Mouse (Mus musculus): ENCODE measurements around the gene Lnp1. TPM values are rescaled to one million over a fixed set of nuclear protein-coding genes. Genes with fewer than 3 reads are reported as not detected.

Lnp1 gene
- polyA plus RNA-seq, 1 experiment = not detected

GRCm38 (mm10) chr16:56886616-56887116 lies 41.2 kb downstream of the Lnp1 start:
- no peak overlapping the region for H3K27ac ChIP-seq (ENCODE audit: insufficient read depth, low read depth, low read length)
- TF ChIP-seq CTCF (IDR thresholded peaks at IDR 0.05; ENCODE audit: insufficient read depth, low read depth, low read length) (no peak), POLR2A (IDR thresholded peaks at IDR 0.05; ENCODE audit: insufficient read depth, low read depth, low read length) (no peak)
- peak overlapping the region; percentile 47 for H3K4me3 ChIP-seq (ENCODE audit: insufficient read depth, low read depth, low read length)
- WGBS = 20% methylated on average over 9 of the region's 9 CpGs
- peaks cover 7% of the 10 kb centered on the region for H3K4me1 ChIP-seq (ENCODE audit: control insufficient read depth, insufficient read depth, low read length)

DNA sequence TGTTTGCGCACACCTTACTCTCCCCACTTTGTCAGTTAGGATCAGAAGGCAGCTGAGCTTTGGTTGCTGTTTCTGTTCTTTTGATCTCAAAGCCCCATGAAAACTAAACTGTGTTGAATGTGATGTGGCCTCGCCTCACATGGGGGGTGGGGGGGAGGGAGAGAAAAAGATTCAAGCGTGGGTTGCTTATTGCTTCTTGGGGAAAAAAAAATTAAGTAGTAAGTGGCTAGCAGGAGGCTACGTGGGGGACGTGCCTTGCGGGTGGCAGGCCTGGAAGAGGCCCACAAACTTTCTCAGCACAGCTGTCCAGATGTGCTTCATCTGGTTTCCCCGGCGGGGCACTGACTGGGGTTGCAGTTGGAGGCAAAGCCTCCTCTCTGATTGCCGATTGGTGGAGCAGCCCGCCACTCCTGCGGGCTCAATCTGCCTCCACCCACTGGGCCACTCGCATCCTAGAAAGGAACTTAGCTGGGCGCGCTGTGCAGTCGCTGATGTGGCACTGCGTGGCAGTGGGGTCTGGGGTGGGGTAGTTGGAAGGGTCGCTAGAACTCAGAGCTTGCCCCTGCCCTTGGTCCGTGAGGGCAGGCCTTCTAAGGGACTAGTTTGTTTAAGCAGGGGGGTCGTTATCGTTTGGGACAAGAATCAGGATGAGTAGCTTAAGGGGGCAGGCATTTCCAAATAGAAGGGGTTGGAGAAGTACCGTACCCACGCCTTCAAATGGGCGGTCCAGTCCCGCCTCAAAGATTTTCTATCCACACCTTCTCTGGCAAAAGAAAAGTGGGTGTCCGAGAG lies 41.8 kb downstream of the Lnp1 start, which contains the start of gene Tmem45a:
Gene Tmem45a, minus strand, starts transcription at position 343 of the 792 bp plus-strand sequence.
- Histone ChIP-seq H3K4me1 (ENCODE audit: control insufficient read depth, insufficient read depth, low read length) (peaks cover 7% of the 10 kb centered on the region), H3K27ac (ENCODE audit: insufficient read depth, low read depth, low read length) (no peak within 1 kb of the TSS), H3K4me3 (ENCODE audit: insufficient read depth, low read depth, low read length) (peak within 1 kb of the TSS; percentile 47)
- 5% methylated on average over 25 of the region's 25 CpGs for WGBS
- TF ChIP-seq POLR2A (IDR thresholded peaks at IDR 0.05; ENCODE audit: insufficient read depth, low read depth, low read length) (no peak), CTCF (IDR thresholded peaks at IDR 0.05; ENCODE audit: insufficient read depth, low read depth, low read length) (no peak)

DNA sequence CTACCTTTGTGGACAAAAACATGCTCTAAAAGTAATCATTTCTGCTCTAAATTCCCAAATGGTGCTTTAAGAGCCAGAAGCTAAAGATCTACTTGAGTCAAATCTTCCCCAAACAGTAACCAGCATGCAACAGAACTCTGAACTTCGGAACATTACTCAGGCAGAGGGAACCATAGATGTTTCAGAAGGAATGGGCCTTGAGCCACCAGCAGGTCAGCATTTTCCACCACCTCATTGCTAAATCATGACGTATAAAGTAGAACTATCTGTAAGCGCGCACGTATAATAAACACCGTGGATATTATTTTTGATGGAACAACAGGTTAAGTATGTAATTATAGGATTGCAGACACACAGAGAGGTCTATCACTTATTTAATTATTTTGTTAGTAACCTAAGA lies 43.0 kb downstream of the Lnp1 start:
- Histone ChIP-seq H3K4me1 (ENCODE audit: control insufficient read depth, insufficient read depth, low read length) (peaks cover 7% of the 10 kb centered on the region), H3K4me3 (ENCODE audit: insufficient read depth, low read depth, low read length) (no peak overlapping the region), H3K27ac (ENCODE audit: insufficient read depth, low read depth, low read length) (no peak overlapping the region)
- no peak for TF ChIP-seq POLR2A (IDR thresholded peaks at IDR 0.05; ENCODE audit: insufficient read depth, low read depth, low read length)
- 92% methylated on average over 6 of the region's 6 CpGs for WGBS

DNA sequence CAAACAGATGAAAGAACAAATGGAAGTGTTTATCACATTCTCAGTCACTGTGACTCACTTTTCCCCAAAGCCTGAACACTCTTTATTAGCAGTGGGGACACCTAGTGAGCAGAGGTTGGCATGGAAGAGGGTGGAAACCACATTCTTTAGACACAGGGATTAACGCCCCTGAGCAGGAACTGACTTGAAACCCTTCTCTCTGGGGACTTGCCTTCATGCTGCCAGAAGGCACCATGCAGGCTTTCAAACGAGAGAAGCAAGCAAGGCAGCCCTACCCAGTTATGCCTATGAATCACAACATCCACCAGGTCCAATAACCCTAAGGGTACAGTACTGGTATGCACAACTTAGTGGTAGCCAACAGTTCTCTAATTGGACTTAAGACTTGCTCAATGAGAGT lies 54.5 kb downstream of the Lnp1 start:
- WGBS = 36% methylated on average over 2 of the region's 2 CpGs
- Histone ChIP-seq H3K4me1 (ENCODE audit: control insufficient read depth, insufficient read depth, low read length) (no peaks in the 10 kb centered on the region), H3K27ac (ENCODE audit: insufficient read depth, low read depth, low read length) (no peak overlapping the region), H3K4me3 (ENCODE audit: insufficient read depth, low read depth, low read length) (no peak overlapping the region)
- no peak for TF ChIP-seq POLR2A (IDR thresholded peaks at IDR 0.05; ENCODE audit: insufficient read depth, low read depth, low read length)
- no peak for TF ChIP-seq CTCF (IDR thresholded peaks at IDR 0.05; ENCODE audit: insufficient read depth, low read depth, low read length)

- Histone ChIP-seq H3K27ac (ENCODE audit: insufficient read depth, low read depth, low read length) (no peak overlapping the region), H3K4me3 (ENCODE audit: insufficient read depth, low read depth, low read length) (no peak overlapping the region), H3K4me1 (ENCODE audit: control insufficient read depth, insufficient read depth, low read length) (no peaks in the 10 kb centered on the region)
- TF ChIP-seq CTCF (IDR thresholded peaks at IDR 0.05; ENCODE audit: insufficient read depth, low read depth, low read length) (no peak), POLR2A (IDR thresholded peaks at IDR 0.05; ENCODE audit: insufficient read depth, low read depth, low read length) (no peak)
- 81% methylated on average over 3 of the region's 3 CpGs for WGBS
Observed at GRCm38 (mm10) chr16:56870458-56870857, 57.4 kb downstream of the Lnp1 start.

DNA sequence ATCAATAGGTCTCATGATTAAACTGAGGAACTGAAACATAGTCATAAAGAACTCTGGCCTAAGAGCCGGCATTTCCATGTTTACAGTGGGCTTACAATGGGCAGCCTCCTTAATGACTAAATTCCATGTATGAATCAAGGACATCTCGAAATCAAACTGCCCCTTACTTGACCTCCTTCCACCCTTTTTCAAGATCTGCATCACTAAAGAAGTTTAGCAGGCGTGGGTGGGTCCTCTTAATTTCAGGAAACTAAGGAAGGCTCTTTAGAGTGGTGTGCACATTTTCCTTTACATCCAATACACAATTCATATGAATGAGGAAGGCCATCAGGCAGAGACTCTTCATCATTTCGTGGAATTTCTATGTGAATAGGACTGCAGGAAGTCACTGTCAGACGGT lies 59.5 kb downstream of the Lnp1 start:
- no peak overlapping the region for H3K27ac ChIP-seq (ENCODE audit: insufficient read depth, low read depth, low read length)
- no peak for TF ChIP-seq CTCF (IDR thresholded peaks at IDR 0.05; ENCODE audit: insufficient read depth, low read depth, low read length)
- no peak for TF ChIP-seq POLR2A (IDR thresholded peaks at IDR 0.05; ENCODE audit: insufficient read depth, low read depth, low read length)
- H3K4me1 ChIP-seq (ENCODE audit: control insufficient read depth, insufficient read depth, low read length) = no peaks in the 10 kb centered on the region
- no peak overlapping the region for H3K4me3 ChIP-seq (ENCODE audit: insufficient read depth, low read depth, low read length)
- WGBS = 92% methylated on average over 5 of the region's 5 CpGs

GRCm38 (mm10) chr16:56867591-56867990 lies 60.3 kb downstream of the Lnp1 start:
- no peak for TF ChIP-seq CTCF (IDR thresholded peaks at IDR 0.05; ENCODE audit: insufficient read depth, low read depth, low read length)
- TF ChIP-seq POLR2A (IDR thresholded peaks at IDR 0.05; ENCODE audit: insufficient read depth, low read depth, low read length) = no peak
- Histone ChIP-seq H3K4me3 (ENCODE audit: insufficient read depth, low read depth, low read length) (no peak overlapping the region), H3K27ac (ENCODE audit: insufficient read depth, low read depth, low read length) (no peak overlapping the region), H3K4me1 (ENCODE audit: control insufficient read depth, insufficient read depth, low read length) (no peaks in the 10 kb centered on the region)
- WGBS = 28% methylated on average over 4 of the region's 4 CpGs

Other genes with a start within 250 kb of the Lnp1 start
- gene Tfg, start 210.6 kb downstream of the Lnp1 start, polyA plus RNA-seq (2012; ENCODE audit: insufficient read depth, insufficient read length, low replicate concordance, missing spikeins) = not detected in 2 replicates
- gene Adgrg7, start 132.2 kb downstream of the Lnp1 start, polyA plus RNA-seq (2012; ENCODE audit: insufficient read depth, insufficient read length, low replicate concordance, missing spikeins) = not detected in 2 replicates
- gene Tmem45a, start 41.9 kb downstream of the Lnp1 start, polyA plus RNA-seq (2012; ENCODE audit: insufficient read depth, insufficient read length, low replicate concordance, missing spikeins) = not detected in 2 replicates
- not detected in 2 replicates for gene Tmem45a2, start 143.3 kb upstream of the Lnp1 start, polyA plus RNA-seq (2012; ENCODE audit: insufficient read depth, insufficient read length, low replicate concordance, missing spikeins)
- 102 TPM in 1 of 2 replicates, not detected in the other for gene Tomm70a, start 193.6 kb upstream of the Lnp1 start, polyA plus RNA-seq (2012; ENCODE audit: insufficient read depth, insufficient read length, low replicate concordance, missing spikeins)
- not detected in 2 replicates for gene Nit2, start 239.3 kb upstream of the Lnp1 start, polyA plus RNA-seq (2012; ENCODE audit: insufficient read depth, insufficient read length, low replicate concordance, missing spikeins)

Measured in olfactory bulb, adult 2 months (tissue).